Mouse (Mus musculus) liver, postnatal 0 days (tissue): ENCODE measurements around the gene Slc4a4.

Experiments used
- CTCF ChIP-seq: sonication (generic); IDR thresholded peaks from 2 replicates; pipeline ENCODE4 v1.5.1; 2016; ENCODE audit warnings: antibody characterized with exemption, low read depth
- EP300 ChIP-seq: IDR thresholded peaks from 2 replicates; pipeline ENCODE4 v1.6.1; 2016; ENCODE audit warnings: antibody characterized with exemption, low read depth, mild to moderate bottlenecking

GRCm38 (mm10) chr5:89259804-89260492 is 373.3 kb downstream of the Slc4a4 start:
- TF ChIP-seq CTCF (no peak), EP300 (no peak)
